Mouse (Mus musculus) liver, embryonic 14.5 days (tissue): ENCODE results near the gene Pam16.
A peak's percentile ranks its signal among the peaks of the same experiment; 100 is the strongest.

Experiments
- CTCF ChIP-seq: IDR thresholded peaks from 2 replicates; pipeline ENCODE4 v1.5.1; 2016; ENCODE audit warnings: antibody characterized with exemption, low read depth, control low read depth
- EP300 ChIP-seq: IDR thresholded peaks from 2 replicates; pipeline ENCODE4 v1.6.1; 2016; ENCODE audit warnings: antibody characterized with exemption, low read depth

DNA sequence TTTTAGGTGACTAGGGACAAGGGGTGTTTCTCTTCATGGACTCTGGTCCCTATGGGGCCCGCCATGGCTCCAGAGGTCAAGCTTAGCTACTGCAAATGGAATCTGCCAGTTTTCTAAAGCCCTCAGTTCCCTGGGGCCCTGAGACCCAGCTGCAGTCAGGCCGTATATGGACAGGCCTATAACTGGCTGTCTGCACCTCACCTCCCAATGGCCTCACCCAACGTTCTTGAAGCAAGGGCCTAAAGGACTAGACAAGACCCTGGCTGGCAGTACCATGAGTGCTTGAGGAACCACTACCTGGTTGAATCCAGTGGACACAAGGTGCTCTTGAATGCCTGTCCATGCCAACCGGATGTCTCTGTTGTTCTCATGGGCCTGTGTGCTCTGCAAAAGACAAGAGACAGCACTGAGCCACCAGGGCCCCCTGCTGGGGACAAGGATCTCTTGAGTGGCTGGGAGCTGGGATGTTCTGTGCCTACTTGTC, 30.5 kb upstream of the Pam16 start:
- TF ChIP-seq CTCF (peak; percentile 56), EP300 (no peak)
